Mouse (Mus musculus) ES-E14 (cell line): Measurements from ENCODE around the gene Mfsd5.

ENCODE experiments used
- CHD2 ChIP-seq: IDR thresholded peaks from 2 replicates; pipeline ENCODE4 v1.6.1; 2014; ENCODE audit warnings: mild to moderate bottlenecking, low read depth, low read length, inconsistent platforms
- HCFC1 ChIP-seq: IDR thresholded peaks from 2 replicates; pipeline ENCODE4 v1.6.1; 2012; ENCODE audit warnings: low read length, inconsistent platforms, borderline replicate concordance; ENCODE audit not compliant: insufficient read depth
- MAFK ChIP-seq: IDR thresholded peaks from 2 replicates; pipeline ENCODE4 v1.6.1; 2014; ENCODE audit warnings: mild to moderate bottlenecking, low read depth, low read length, inconsistent platforms; ENCODE audit not compliant: insufficient read depth
- ZC3H11A ChIP-seq: IDR thresholded peaks from 2 replicates; pipeline ENCODE4 v1.6.1; 2012; ENCODE audit warnings: low read depth, mild to moderate bottlenecking, inconsistent platforms, low read length, borderline replicate concordance
- ZNF384 ChIP-seq: IDR thresholded peaks from 2 replicates; pipeline ENCODE4 v1.6.1; 2012; ENCODE audit warnings: low read depth, low read length, inconsistent platforms

DNA sequence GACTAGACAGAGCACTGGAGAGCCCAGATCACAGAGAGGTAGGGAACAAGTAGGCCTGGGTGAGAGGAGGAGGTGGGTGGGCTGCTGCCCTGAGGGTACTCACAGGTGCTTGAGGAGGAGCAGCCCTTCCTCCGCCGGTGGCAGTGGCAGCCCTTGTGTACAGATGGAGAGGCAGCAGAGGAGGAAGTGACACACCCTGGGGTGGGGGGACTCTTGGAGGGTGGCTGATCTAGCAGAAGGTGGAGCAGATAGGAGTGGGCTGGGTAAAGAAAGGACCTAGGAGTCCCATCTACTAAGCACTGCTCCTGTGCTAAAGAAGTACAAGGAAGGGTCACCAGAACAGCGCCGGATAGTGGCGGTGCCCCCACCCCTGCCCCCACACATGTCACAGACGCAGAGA lies 47.5 kb upstream of the Mfsd5 start, which contains the start of gene Itgb7:
- TF ChIP-seq ZNF384 (no peak), MAFK (no peak), HCFC1 (no peak), CHD2 (no peak), ZC3H11A (no peak)
